Mouse (Mus musculus): ENCODE measurements around the gene Dnah12. TPM values are rescaled to one million over a fixed set of nuclear protein-coding genes. Genes with fewer than 3 reads are reported as not detected.

Gene Dnah12
- polyA plus RNA-seq, 1 experiment, result 0.15 TPM

GRCm38 (mm10) chr14:26764827-26765226 lies 71.8 kb downstream of the Dnah12 start:
- Histone ChIP-seq H3K9me3 (replicated peaks; ENCODE audit: control insufficient read depth, insufficient read depth, low read length, poor library complexity, severe bottlenecking) (peaks cover 3% of the 10 kb centered on the region; the same call in 1 of the 2 replicates), H3K27ac (ENCODE audit: insufficient read depth, low read length) (no peak overlapping the region), H3K9ac (ENCODE audit: low read depth, poor library complexity, severe bottlenecking) (no peak overlapping the region), H3K4me1 (ENCODE audit: control insufficient read depth, insufficient read depth, low read length) (no peaks in the 10 kb centered on the region), H3K36me3 (ENCODE audit: control insufficient read depth, insufficient read depth, low read length, poor library complexity, severe bottlenecking) (no peaks in the 10 kb centered on the region), H3K27me3 (ENCODE audit: control insufficient read depth, insufficient read depth, low read length, poor library complexity, severe bottlenecking) (no peaks in the 10 kb centered on the region), H3K4me3 (ENCODE audit: low read depth, low read length) (no peak overlapping the region)
- TF ChIP-seq EP300 (IDR thresholded peaks at IDR 0.05; ENCODE audit: insufficient read depth, low read depth, low read length), result no peak

- H3K9me3 ChIP-seq (replicated peaks; ENCODE audit: control insufficient read depth, insufficient read depth, low read length, poor library complexity, severe bottlenecking), result peaks cover 3% of the 10 kb centered on the region; the same call in 1 of the 2 replicates
- H3K9ac ChIP-seq (ENCODE audit: low read depth, poor library complexity, severe bottlenecking), result no peak overlapping the region
- H3K4me3 ChIP-seq (ENCODE audit: low read depth, low read length), result no peak overlapping the region
- no peaks in the 10 kb centered on the region for H3K27me3 ChIP-seq (ENCODE audit: control insufficient read depth, insufficient read depth, low read length, poor library complexity, severe bottlenecking)
- H3K36me3 ChIP-seq (ENCODE audit: control insufficient read depth, insufficient read depth, low read length, poor library complexity, severe bottlenecking), result no peaks in the 10 kb centered on the region
- no peak overlapping the region for H3K27ac ChIP-seq (ENCODE audit: insufficient read depth, low read length)
- TF ChIP-seq EP300 (IDR thresholded peaks at IDR 0.05; ENCODE audit: insufficient read depth, low read depth, low read length), result no peak
- no peak for TF ChIP-seq CTCF (IDR thresholded peaks at IDR 0.05; ENCODE audit: low read depth, low read length)
- TF ChIP-seq POLR2A (IDR thresholded peaks at IDR 0.05; ENCODE audit: insufficient read depth, low read length), result no peak
- no peaks in the 10 kb centered on the region for H3K4me1 ChIP-seq (ENCODE audit: control insufficient read depth, insufficient read depth, low read length)
Measured at GRCm38 (mm10) chr14:26768195-26768594, 75.1 kb downstream of the Dnah12 start.

- H3K9me3 ChIP-seq (replicated peaks; ENCODE audit: control insufficient read depth, insufficient read depth, low read length, poor library complexity, severe bottlenecking), result no peaks in the 10 kb centered on the region
- no peaks in the 10 kb centered on the region for H3K4me1 ChIP-seq (ENCODE audit: control insufficient read depth, insufficient read depth, low read length)
Measured at GRCm38 (mm10) chr14:26773536-26773935, 80.5 kb downstream of the Dnah12 start.

GRCm38 (mm10) chr14:26783731-26784130 lies 90.7 kb downstream of the Dnah12 start:
- no peak for TF ChIP-seq POLR2A (IDR thresholded peaks at IDR 0.05; ENCODE audit: insufficient read depth, low read length)
- no peak for TF ChIP-seq CTCF (IDR thresholded peaks at IDR 0.05; ENCODE audit: low read depth, low read length)
- no peak for TF ChIP-seq EP300 (IDR thresholded peaks at IDR 0.05; ENCODE audit: insufficient read depth, low read depth, low read length)
- Histone ChIP-seq H3K27ac (ENCODE audit: insufficient read depth, low read length) (no peak overlapping the region), H3K4me3 (ENCODE audit: low read depth, low read length) (no peak overlapping the region), H3K36me3 (ENCODE audit: control insufficient read depth, insufficient read depth, low read length, poor library complexity, severe bottlenecking) (no peaks in the 10 kb centered on the region), H3K27me3 (ENCODE audit: control insufficient read depth, insufficient read depth, low read length, poor library complexity, severe bottlenecking) (no peaks in the 10 kb centered on the region), H3K9me3 (replicated peaks; ENCODE audit: control insufficient read depth, insufficient read depth, low read length, poor library complexity, severe bottlenecking) (no peaks in the 10 kb centered on the region), H3K4me1 (ENCODE audit: control insufficient read depth, insufficient read depth, low read length) (no peaks in the 10 kb centered on the region), H3K9ac (ENCODE audit: low read depth, poor library complexity, severe bottlenecking) (no peak overlapping the region)

More at GRCm38 (mm10) chr14:26773536-26773935, 80.5 kb downstream of the Dnah12 start:
- Histone ChIP-seq H3K27me3 (ENCODE audit: control insufficient read depth, insufficient read depth, low read length, poor library complexity, severe bottlenecking) (no peaks in the 10 kb centered on the region), H3K4me3 (ENCODE audit: low read depth, low read length) (no peak overlapping the region), H3K36me3 (ENCODE audit: control insufficient read depth, insufficient read depth, low read length, poor library complexity, severe bottlenecking) (no peaks in the 10 kb centered on the region), H3K27ac (ENCODE audit: insufficient read depth, low read length) (no peak overlapping the region), H3K9ac (ENCODE audit: low read depth, poor library complexity, severe bottlenecking) (no peak overlapping the region)
- TF ChIP-seq CTCF (IDR thresholded peaks at IDR 0.05; ENCODE audit: low read depth, low read length) (no peak), POLR2A (IDR thresholded peaks at IDR 0.05; ENCODE audit: insufficient read depth, low read length) (no peak), EP300 (IDR thresholded peaks at IDR 0.05; ENCODE audit: insufficient read depth, low read depth, low read length) (no peak)

GRCm38 (mm10) chr14:26785695-26786094 lies 92.6 kb downstream of the Dnah12 start:
- no peaks in the 10 kb centered on the region for H3K4me1 ChIP-seq (ENCODE audit: control insufficient read depth, insufficient read depth, low read length)

GRCm38 (mm10) chr14:26794431-26794830 lies 101.4 kb downstream of the Dnah12 start:
- no peaks in the 10 kb centered on the region for H3K9me3 ChIP-seq (replicated peaks; ENCODE audit: control insufficient read depth, insufficient read depth, low read length, poor library complexity, severe bottlenecking)
- no peaks in the 10 kb centered on the region for H3K27me3 ChIP-seq (ENCODE audit: control insufficient read depth, insufficient read depth, low read length, poor library complexity, severe bottlenecking)
- H3K27ac ChIP-seq (ENCODE audit: insufficient read depth, low read length), result no peak overlapping the region
- no peaks in the 10 kb centered on the region for H3K36me3 ChIP-seq (ENCODE audit: control insufficient read depth, insufficient read depth, low read length, poor library complexity, severe bottlenecking)
- no peak overlapping the region for H3K4me3 ChIP-seq (ENCODE audit: low read depth, low read length)
- H3K4me1 ChIP-seq (ENCODE audit: control insufficient read depth, insufficient read depth, low read length), result no peaks in the 10 kb centered on the region
- no peak overlapping the region for H3K9ac ChIP-seq (ENCODE audit: low read depth, poor library complexity, severe bottlenecking)
- TF ChIP-seq CTCF (IDR thresholded peaks at IDR 0.05; ENCODE audit: low read depth, low read length), result no peak
- TF ChIP-seq EP300 (IDR thresholded peaks at IDR 0.05; ENCODE audit: insufficient read depth, low read depth, low read length), result no peak
- TF ChIP-seq POLR2A (IDR thresholded peaks at IDR 0.05; ENCODE audit: insufficient read depth, low read length), result no peak

More at GRCm38 (mm10) chr14:26785695-26786094, 92.6 kb downstream of the Dnah12 start:
- TF ChIP-seq POLR2A (IDR thresholded peaks at IDR 0.05; ENCODE audit: insufficient read depth, low read length), result no peak
- peak; percentile 22 for TF ChIP-seq CTCF (IDR thresholded peaks at IDR 0.05; ENCODE audit: low read depth, low read length)
- no peak for TF ChIP-seq EP300 (IDR thresholded peaks at IDR 0.05; ENCODE audit: insufficient read depth, low read depth, low read length)
- no peaks in the 10 kb centered on the region for H3K36me3 ChIP-seq (ENCODE audit: control insufficient read depth, insufficient read depth, low read length, poor library complexity, severe bottlenecking)
- H3K27me3 ChIP-seq (ENCODE audit: control insufficient read depth, insufficient read depth, low read length, poor library complexity, severe bottlenecking), result no peaks in the 10 kb centered on the region
- no peak overlapping the region for H3K27ac ChIP-seq (ENCODE audit: insufficient read depth, low read length)
- H3K4me3 ChIP-seq (ENCODE audit: low read depth, low read length), result no peak overlapping the region
- no peaks in the 10 kb centered on the region for H3K9me3 ChIP-seq (replicated peaks; ENCODE audit: control insufficient read depth, insufficient read depth, low read length, poor library complexity, severe bottlenecking)
- H3K9ac ChIP-seq (ENCODE audit: low read depth, poor library complexity, severe bottlenecking), result no peak overlapping the region

All from ES-Bruce4 (cell line).